Mouse (Mus musculus): ENCODE results near the gene Calr3. TPM values are rescaled to one million over a fixed set of nuclear protein-coding genes. Genes with fewer than 3 reads are reported as not detected.

Calr3 gene
- polyA plus RNA-seq (2014; fragmentation: Nextera tagmentation; extraction: Ambion mirVana) = 1.2 and 1.6 TPM in 2 replicates

DNA sequence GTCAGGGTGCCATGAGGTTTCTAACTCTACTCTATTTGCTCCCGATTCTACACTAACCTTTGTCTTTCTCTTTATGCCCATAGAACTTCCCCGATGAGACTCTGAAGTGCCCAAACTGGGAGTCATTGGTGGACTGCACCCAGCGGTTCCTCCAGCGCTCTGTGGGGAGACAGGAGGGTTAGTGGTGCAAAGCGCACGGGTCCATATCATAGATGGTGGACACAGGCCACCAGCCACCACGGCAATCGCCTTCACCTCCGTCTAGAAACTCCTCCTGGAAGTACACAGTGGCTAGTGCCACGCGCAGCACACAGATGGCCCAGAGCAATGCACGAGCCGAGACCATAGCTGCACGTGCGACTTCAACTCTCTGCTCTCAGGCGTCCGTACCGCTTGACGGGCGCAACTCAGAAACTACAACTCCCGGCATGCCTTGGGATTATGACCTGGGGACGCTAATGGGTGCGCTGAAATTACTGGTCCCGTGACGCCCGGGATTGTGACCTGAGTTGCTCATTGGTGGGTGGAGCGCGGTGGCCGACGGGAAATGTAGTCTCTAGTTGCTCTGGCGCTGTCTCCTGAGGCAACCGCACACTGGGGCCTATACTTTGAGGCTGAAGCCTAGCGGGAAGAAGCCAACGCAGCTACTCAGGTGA is at the start of gene Calr3, which contains the start of gene 1700030K09Rik:
TSS of gene Calr3 (minus strand) at position 533 of the 656 bp plus-strand sequence.
TSS of gene 1700030K09Rik (plus strand) at position 543 of the 656 bp plus-strand sequence.
- WGBS = 7% methylated on average over 34 of the region's 34 CpGs
- Histone ChIP-seq H3K4me3 (ENCODE audit: low read depth, low read length) (peak within 1 kb of the TSS; percentile 42), H3K36me3 (replicated peaks; ENCODE audit: control insufficient read depth, insufficient read depth, low read depth, low read length) (no peaks in the 10 kb centered on the region), H3K27me3 (ENCODE audit: control insufficient read depth, insufficient read depth, low read length) (no peaks in the 10 kb centered on the region), H3K9me3 (replicated peaks; ENCODE audit: control insufficient read depth, low read length) (no peaks in the 10 kb centered on the region), H3K4me1 (ENCODE audit: control insufficient read depth, insufficient read depth, low read length) (no peaks in the 10 kb centered on the region), H3K4me2 (ENCODE audit: low read depth, low read length) (peak within 1 kb of the TSS; percentile 76), H3K27ac (replicated peaks; ENCODE audit: low read depth, low read length) (no peak within 1 kb of the TSS), H3K9ac (replicated peaks; ENCODE audit: low read length) (peak within 1 kb of the TSS; percentile 79)
- ATAC-seq (replicated peaks; ENCODE audit: insufficient number of reproducible peaks, low FRiP score, low TSS enrichment, low read depth) (peak; percentile 99), DNase-seq (ENCODE audit: low spot score) (peak; percentile 99)

DNA sequence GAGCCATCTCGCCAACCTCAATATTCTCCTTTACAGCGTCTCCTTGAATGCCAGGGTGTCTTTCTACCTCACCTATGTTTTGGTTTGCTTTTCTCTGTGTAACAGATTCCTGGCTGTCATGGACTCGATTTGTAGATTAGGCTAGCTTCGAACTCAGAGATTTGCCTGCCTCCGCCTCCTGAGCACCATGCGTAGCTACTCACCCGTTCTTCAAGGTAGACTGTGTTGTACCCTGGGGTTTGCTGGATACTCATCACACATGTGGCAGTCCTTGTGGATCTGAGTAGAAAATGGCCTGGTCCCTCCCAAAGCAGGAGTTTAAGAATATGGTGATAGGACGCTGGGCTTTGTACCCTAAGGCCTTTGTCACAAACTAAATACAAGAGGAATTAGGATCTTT is 49.7 kb upstream of the Calr3 start:
- DNase-seq (ENCODE audit: low spot score) (peak; percentile 9), ATAC-seq (replicated peaks; ENCODE audit: insufficient number of reproducible peaks, low FRiP score, low TSS enrichment, low read depth) (no peak)
- peak overlapping the region; percentile 63 for H3K4me2 ChIP-seq (ENCODE audit: low read depth, low read length)
- no peak overlapping the region for H3K27ac ChIP-seq (replicated peaks; ENCODE audit: low read depth, low read length)
- H3K4me1 ChIP-seq (ENCODE audit: control insufficient read depth, insufficient read depth, low read length) = peaks cover 4% of the 10 kb centered on the region; the same call in 1 of the 2 replicates
- no peaks in the 10 kb centered on the region for H3K27me3 ChIP-seq (ENCODE audit: control insufficient read depth, insufficient read depth, low read length)
- no peaks in the 10 kb centered on the region for H3K9me3 ChIP-seq (replicated peaks; ENCODE audit: control insufficient read depth, low read length)
- no peaks in the 10 kb centered on the region for H3K36me3 ChIP-seq (replicated peaks; ENCODE audit: control insufficient read depth, insufficient read depth, low read depth, low read length)
- H3K9ac ChIP-seq (replicated peaks; ENCODE audit: low read length) = peak overlapping the region; percentile 67
- H3K4me3 ChIP-seq (ENCODE audit: low read depth, low read length) = peak overlapping the region; percentile 91
- 17% methylated on average over 8 of the region's 8 CpGs for WGBS

DNA sequence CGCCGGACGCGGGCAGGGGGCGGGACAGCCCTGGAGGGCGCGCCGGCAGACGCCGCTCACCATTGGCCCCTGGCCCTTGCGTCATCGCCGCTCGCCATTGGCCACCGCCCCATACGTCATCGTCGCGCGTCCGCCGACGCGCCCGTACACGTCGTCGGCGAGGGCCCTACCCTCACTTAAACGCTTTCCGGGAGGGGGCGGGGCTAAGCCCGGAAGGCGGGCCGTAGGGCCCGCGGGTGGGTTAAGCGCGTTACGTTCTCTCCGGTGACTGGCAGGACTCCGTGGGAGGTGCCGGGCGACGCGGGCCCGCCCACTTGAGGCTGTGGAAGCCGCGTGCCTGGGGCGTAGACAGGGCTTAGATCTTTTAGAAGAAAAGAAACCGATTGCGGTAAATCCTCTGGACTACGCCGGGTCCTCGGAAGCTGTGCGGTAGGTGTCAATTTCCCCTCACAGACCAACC is 49.0 kb upstream of the Calr3 start:
- DNase-seq (ENCODE audit: low spot score) (peak; percentile 99), ATAC-seq (replicated peaks; ENCODE audit: insufficient number of reproducible peaks, low FRiP score, low TSS enrichment, low read depth) (peak; percentile 93)
- under 1% methylated on average over 50 of the region's 56 CpGs for WGBS
- no peak overlapping the region for H3K27ac ChIP-seq (replicated peaks; ENCODE audit: low read depth, low read length)
- peaks cover 4% of the 10 kb centered on the region; the same call in 1 of the 2 replicates for H3K4me1 ChIP-seq (ENCODE audit: control insufficient read depth, insufficient read depth, low read length)
- no peaks in the 10 kb centered on the region for H3K27me3 ChIP-seq (ENCODE audit: control insufficient read depth, insufficient read depth, low read length)
- peak overlapping the region; percentile 86 for H3K9ac ChIP-seq (replicated peaks; ENCODE audit: low read length)
- no peaks in the 10 kb centered on the region for H3K9me3 ChIP-seq (replicated peaks; ENCODE audit: control insufficient read depth, low read length)
- H3K36me3 ChIP-seq (replicated peaks; ENCODE audit: control insufficient read depth, insufficient read depth, low read depth, low read length) = no peaks in the 10 kb centered on the region
- peak overlapping the region; percentile 91 for H3K4me3 ChIP-seq (ENCODE audit: low read depth, low read length)
- peak overlapping the region; percentile 76 for H3K4me2 ChIP-seq (ENCODE audit: low read depth, low read length)

DNA sequence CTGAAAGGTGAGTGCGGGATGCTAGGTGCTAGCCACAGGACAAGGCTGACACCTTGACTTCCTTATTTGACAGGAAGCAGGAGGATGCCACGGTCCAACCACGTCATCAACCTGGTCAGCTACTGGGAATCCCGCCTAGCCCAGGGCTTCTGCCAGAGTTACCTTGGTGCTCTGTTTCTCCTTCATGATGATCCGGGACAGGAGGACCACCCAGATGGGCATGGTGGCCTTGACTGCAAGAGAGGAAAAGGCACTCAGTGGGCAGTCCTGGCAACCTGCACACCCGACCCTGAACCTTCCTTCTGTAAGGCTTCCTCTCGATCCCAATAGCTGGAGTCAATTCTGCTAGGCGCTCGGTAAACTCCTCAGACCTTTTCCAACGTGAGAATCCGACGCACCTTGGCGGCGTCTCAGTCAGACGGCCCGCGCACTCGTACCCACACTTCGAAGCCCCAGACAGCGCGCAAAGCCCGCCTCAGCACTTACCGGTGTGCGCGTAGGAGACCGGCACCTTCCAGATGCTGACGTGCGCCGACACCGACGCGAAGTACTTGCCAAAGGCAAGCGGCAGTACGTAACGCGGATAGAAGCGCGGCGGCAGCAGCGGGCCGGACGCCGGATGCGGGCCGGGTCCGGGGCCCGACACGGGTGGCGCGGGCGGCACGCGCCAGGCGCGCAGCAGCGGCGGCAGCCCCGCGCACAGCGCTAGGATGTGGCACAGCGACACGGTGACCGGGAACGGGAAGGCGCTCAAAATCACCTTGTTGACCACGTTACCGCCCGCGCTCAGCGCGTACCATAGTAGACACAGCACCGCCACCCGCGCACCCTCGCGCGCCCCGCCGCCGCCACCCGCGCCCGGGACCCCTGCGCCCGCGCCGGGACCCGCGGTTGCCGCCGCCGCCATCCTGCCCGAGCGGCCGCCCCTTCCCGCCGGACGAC is 48.3 kb upstream of the Calr3 start, which contains the start of gene Slc35e1:
TSS of gene Slc35e1 (minus strand) at position 935 of the 942 bp plus-strand sequence.
- ATAC-seq (replicated peaks; ENCODE audit: insufficient number of reproducible peaks, low FRiP score, low TSS enrichment, low read depth) (peak; percentile 64), DNase-seq (ENCODE audit: low spot score) (peak; percentile 31)
- no peaks in the 10 kb centered on the region for H3K36me3 ChIP-seq (replicated peaks; ENCODE audit: control insufficient read depth, insufficient read depth, low read depth, low read length)
- peak within 1 kb of the TSS; percentile 86 for H3K9ac ChIP-seq (replicated peaks; ENCODE audit: low read length)
- under 1% methylated on average over 67 of the region's 98 CpGs for whole genome bisulfite sequencing
- H3K4me1 ChIP-seq (ENCODE audit: control insufficient read depth, insufficient read depth, low read length) = peaks cover 4% of the 10 kb centered on the region; the same call in 1 of the 2 replicates
- H3K9me3 ChIP-seq (replicated peaks; ENCODE audit: control insufficient read depth, low read length) = no peaks in the 10 kb centered on the region
- H3K4me2 ChIP-seq (ENCODE audit: low read depth, low read length) = peak within 1 kb of the TSS; percentile 76
- peak within 1 kb of the TSS; percentile 91 for H3K4me3 ChIP-seq (ENCODE audit: low read depth, low read length)
- no peak within 1 kb of the TSS for H3K27ac ChIP-seq (replicated peaks; ENCODE audit: low read depth, low read length)
- no peaks in the 10 kb centered on the region for H3K27me3 ChIP-seq (ENCODE audit: control insufficient read depth, insufficient read depth, low read length)

DNA sequence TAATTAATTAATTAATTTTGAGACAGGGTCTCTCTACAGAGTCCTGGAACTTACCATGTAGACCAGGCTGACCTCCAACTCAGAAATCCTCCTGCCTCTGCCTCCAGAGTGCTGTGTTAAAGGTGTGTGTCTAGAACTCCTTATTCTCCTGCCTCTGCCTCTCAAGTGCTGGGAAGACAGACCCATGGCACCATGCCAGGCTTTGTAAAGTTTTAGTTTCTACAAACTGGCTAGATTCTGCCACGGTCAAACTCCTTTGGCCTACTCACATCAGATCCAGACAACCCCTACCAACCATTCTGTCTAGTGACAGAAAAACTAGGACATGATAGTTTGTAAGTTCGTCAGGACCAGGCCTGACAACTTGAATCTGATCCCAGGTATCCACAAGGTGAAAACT is 47.3 kb upstream of the Calr3 start:
- DNase-seq (ENCODE audit: low spot score) (no peak), ATAC-seq (replicated peaks; ENCODE audit: insufficient number of reproducible peaks, low FRiP score, low TSS enrichment, low read depth) (no peak)
- H3K4me1 ChIP-seq (ENCODE audit: control insufficient read depth, insufficient read depth, low read length) = peaks cover 4% of the 10 kb centered on the region; the same call in 1 of the 2 replicates
- H3K9ac ChIP-seq (replicated peaks; ENCODE audit: low read length) = no peak overlapping the region; the same call in 1 of the 2 replicates
- H3K36me3 ChIP-seq (replicated peaks; ENCODE audit: control insufficient read depth, insufficient read depth, low read depth, low read length) = no peaks in the 10 kb centered on the region
- no peaks in the 10 kb centered on the region for H3K9me3 ChIP-seq (replicated peaks; ENCODE audit: control insufficient read depth, low read length)
- H3K4me3 ChIP-seq (ENCODE audit: low read depth, low read length) = peak overlapping the region; percentile 91
- H3K4me2 ChIP-seq (ENCODE audit: low read depth, low read length) = no peak overlapping the region; the same call in 1 of the 2 replicates
- no peaks in the 10 kb centered on the region for H3K27me3 ChIP-seq (ENCODE audit: control insufficient read depth, insufficient read depth, low read length)
- WGBS = 77% methylated on average over 2 of the region's 2 CpGs
- H3K27ac ChIP-seq (replicated peaks; ENCODE audit: low read depth, low read length) = no peak overlapping the region

DNA sequence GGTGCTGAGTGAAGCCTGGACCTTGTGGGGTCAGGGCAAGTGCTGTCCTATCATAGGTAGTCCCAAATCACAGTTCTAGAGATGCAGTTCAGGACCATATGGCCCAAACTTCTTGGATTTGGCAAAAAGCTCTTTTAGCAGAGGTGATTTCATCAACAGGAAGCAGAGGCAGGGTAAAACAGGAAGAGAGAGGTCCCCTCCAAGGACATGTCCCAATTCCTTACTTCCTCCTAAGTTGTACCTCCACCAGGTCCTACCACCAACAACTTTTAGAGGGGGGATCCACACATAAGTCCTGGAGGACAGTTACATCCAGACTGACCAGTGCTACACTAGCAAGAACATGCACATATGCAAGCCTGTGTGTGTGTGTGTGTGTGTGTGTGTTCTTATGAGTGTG is 43.3 kb upstream of the Calr3 start:
- no peaks in the 10 kb centered on the region for H3K9me3 ChIP-seq (replicated peaks; ENCODE audit: control insufficient read depth, low read length)
- DNase-seq (ENCODE audit: low spot score) (no peak), ATAC-seq (replicated peaks; ENCODE audit: insufficient number of reproducible peaks, low FRiP score, low TSS enrichment, low read depth) (no peak)
- H3K36me3 ChIP-seq (replicated peaks; ENCODE audit: control insufficient read depth, insufficient read depth, low read depth, low read length) = peaks cover 11% of the 10 kb centered on the region
- no peak overlapping the region for H3K4me3 ChIP-seq (ENCODE audit: low read depth, low read length)
- H3K4me2 ChIP-seq (ENCODE audit: low read depth, low read length) = no peak overlapping the region
- no peaks in the 10 kb centered on the region for H3K27me3 ChIP-seq (ENCODE audit: control insufficient read depth, insufficient read depth, low read length)
- H3K9ac ChIP-seq (replicated peaks; ENCODE audit: low read length) = no peak overlapping the region
- 0 out of 2 replicates have a peak, but pooled peaks cover 2% of the 10 kb centered on the region for H3K4me1 ChIP-seq (ENCODE audit: control insufficient read depth, insufficient read depth, low read length)
- H3K27ac ChIP-seq (replicated peaks; ENCODE audit: low read depth, low read length) = no peak overlapping the region

DNA sequence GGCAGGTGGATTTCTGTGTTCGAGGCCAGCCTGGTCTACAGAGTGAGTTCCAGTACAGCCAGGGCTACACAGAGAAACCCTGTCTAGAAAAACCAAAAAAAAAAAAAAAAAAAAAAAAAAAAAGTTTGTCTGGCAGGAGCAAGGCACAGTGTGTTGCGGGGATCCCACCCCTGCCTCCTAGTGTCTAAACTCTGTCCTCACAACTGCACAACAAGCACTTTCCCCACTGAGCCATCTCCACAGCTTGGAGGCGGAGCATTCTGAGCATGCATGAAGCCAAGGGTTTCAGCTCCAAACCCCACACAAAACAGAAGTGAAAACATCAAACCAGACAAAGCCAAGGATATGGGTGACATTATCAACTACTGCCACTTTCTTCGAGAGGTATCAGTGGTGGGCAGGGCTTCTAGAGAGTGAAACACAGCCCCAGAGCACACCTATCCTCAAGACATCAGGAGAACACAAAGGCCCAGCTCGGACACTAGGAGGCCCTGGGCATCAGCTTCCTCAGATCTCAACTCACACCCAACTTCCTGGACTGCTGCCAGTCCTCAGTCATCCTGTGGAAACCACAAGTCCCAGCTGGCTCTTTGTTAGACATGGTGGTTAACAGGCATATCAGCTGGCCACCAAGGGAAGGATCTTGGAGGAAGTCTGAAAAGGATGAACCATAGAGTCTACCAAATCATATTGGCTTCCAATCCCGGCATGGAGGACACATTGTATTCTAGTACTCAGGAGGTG is 42.0 kb upstream of the Calr3 start:
- H3K4me3 ChIP-seq (ENCODE audit: low read depth, low read length) = no peak overlapping the region
- ATAC-seq (replicated peaks; ENCODE audit: insufficient number of reproducible peaks, low FRiP score, low TSS enrichment, low read depth) = no peak
- no peaks in the 10 kb centered on the region for H3K9me3 ChIP-seq (replicated peaks; ENCODE audit: control insufficient read depth, low read length)
- no peak overlapping the region for H3K27ac ChIP-seq (replicated peaks; ENCODE audit: low read depth, low read length)
- no peak overlapping the region for H3K9ac ChIP-seq (replicated peaks; ENCODE audit: low read length)
- H3K4me2 ChIP-seq (ENCODE audit: low read depth, low read length) = no peak overlapping the region
- H3K27me3 ChIP-seq (ENCODE audit: control insufficient read depth, insufficient read depth, low read length) = no peaks in the 10 kb centered on the region
- 90% methylated on average over 6 of the region's 6 CpGs for WGBS
- H3K4me1 ChIP-seq (ENCODE audit: control insufficient read depth, insufficient read depth, low read length) = no peaks in the 10 kb centered on the region
- no peak for DNase-seq (ENCODE audit: low spot score)
- peaks cover 11% of the 10 kb centered on the region for H3K36me3 ChIP-seq (replicated peaks; ENCODE audit: control insufficient read depth, insufficient read depth, low read depth, low read length)
